Mouse (Mus musculus) neural tube, embryonic 11.5 days (tissue): ENCODE data around the gene Lpin1. TPM values are rescaled to one million over a fixed set of nuclear protein-coding genes. Genes with fewer than 3 reads are reported as not detected.

Source experiments
- ATAC-seq: fragments of 200-750 bp; cut with Nextera tagmentation; 2 replicates; pipeline ENCODE4 v1.8.0; 2017; ENCODE audit warnings: moderate number of reproducible peaks, mild to moderate bottlenecking, moderate TSS enrichment, moderate library complexity; ENCODE audit not compliant: insufficient read depth, low FRiP score, low TSS enrichment
- DNase-seq: peaks from one replicate; pipeline ENCODE4 v3.0.0-alpha.2; 2015; ENCODE audit warnings: low spot score
- H3K27ac ChIP-seq: fragments of 300-500 bp; sonication (generic); 2 replicates; pipeline ENCODE4 v1.5.1; 2014; ENCODE audit warnings: low read depth, mild to moderate bottlenecking, low read length
- H3K27me3 ChIP-seq: fragments of 300-500 bp; sonication (generic); 2 replicates; pipeline ENCODE4 v1.6.1; 2014; ENCODE audit warnings: mild to moderate bottlenecking, low read length, mixed read lengths; ENCODE audit not compliant: control insufficient read depth, insufficient read depth
- H3K36me3 ChIP-seq: fragments of 300-500 bp; sonication (generic); 2 replicates; pipeline ENCODE4 v1.6.1; 2014; ENCODE audit warnings: mild to moderate bottlenecking, low read length, moderate library complexity, mixed read lengths; ENCODE audit not compliant: control insufficient read depth, insufficient read depth
- H3K4me1 ChIP-seq: fragments of 300-500 bp; sonication (generic); 2 replicates; pipeline ENCODE4 v1.6.1; 2014; ENCODE audit warnings: low read length, mixed read lengths; ENCODE audit not compliant: control insufficient read depth, insufficient read depth
- H3K4me2 ChIP-seq: fragments of 300-500 bp; sonication (generic); 2 replicates; pipeline ENCODE4 v1.6.1; 2014; ENCODE audit warnings: low read depth, mild to moderate bottlenecking, moderate library complexity
- H3K4me3 ChIP-seq: fragments of 300-500 bp; sonication (generic); 2 replicates; pipeline ENCODE4 v1.5.1; 2014; ENCODE audit warnings: low read depth, low read length
- H3K9ac ChIP-seq: fragments of 300-500 bp; sonication (generic); 2 replicates; pipeline ENCODE4 v1.6.1; 2014; ENCODE audit warnings: mild to moderate bottlenecking, low read length
- H3K9me3 ChIP-seq: fragments of 300-500 bp; sonication (generic); 2 replicates; pipeline ENCODE4 v1.6.1; 2016; ENCODE audit warnings: low read length; ENCODE audit not compliant: control insufficient read depth
- WGBS: fragments of 180-500 bp; shearing (Covaris S2); extraction: QIAGEN DNeasy Blood & Tissue Kit; methylation state at CpG from one replicate; pipeline ENCODE4 v1.1.7; 2014; 5-methylcytosine and 5-hydroxymethylcytosine counted together
- polyA plus RNA-seq: library from polyadenylated mRNA; unstranded; fragments of >200 nt; fragmentation: Nextera tagmentation; extraction: Ambion mirVana; gene quantifications from 2 replicates; pipeline ENCODE4 v1.2.1, GENCODE M21; 2014

Gene Lpin1
- 10.8 and 12.0 TPM in 2 replicates for polyA plus RNA-seq

- Histone ChIP-seq H3K9ac (no peak within 1 kb of the TSS), H3K4me2 (no peak within 1 kb of the TSS), H3K9me3 (no peaks in the 10 kb centered on the region), H3K27me3 (no peaks in the 10 kb centered on the region), H3K4me1 (no peaks in the 10 kb centered on the region), H3K36me3 (no peaks in the 10 kb centered on the region), H3K4me3 (no peak within 1 kb of the TSS), H3K27ac (no peak within 1 kb of the TSS)
- 83% methylated on average over 2 of the region's 2 CpGs for WGBS
- DNase-seq (no peak), ATAC-seq (no peak)
Observed at GRCm38 (mm10) chr12:16610936-16611335, at the start of gene Lpin1. TSS of gene Lpin1 (minus strand) at chr12:16610966.

GRCm38 (mm10) chr12:16656906-16657875, 46.4 kb upstream of the Lpin1 start:
- no peak overlapping the region for H3K4me2 ChIP-seq
- no peak overlapping the region for H3K9ac ChIP-seq
- H3K9me3 ChIP-seq: no peaks in the 10 kb centered on the region
- 82% methylated on average over 5 of the region's 5 CpGs for WGBS
- DNase-seq (no peak), ATAC-seq (no peak)
- H3K36me3 ChIP-seq: no peaks in the 10 kb centered on the region
- 0 out of 2 replicates have a peak, but pooled peaks cover 6% of the 10 kb centered on the region for H3K4me1 ChIP-seq
- H3K27me3 ChIP-seq: peaks cover 29% of the 10 kb centered on the region
- H3K27ac ChIP-seq: no peak overlapping the region
- no peak overlapping the region for H3K4me3 ChIP-seq

GRCm38 (mm10) chr12:16655604-16656003, 44.8 kb upstream of the Lpin1 start:
- H3K27ac ChIP-seq: no peak overlapping the region
- DNase-seq (no peak), ATAC-seq (no peak)
- H3K4me3 ChIP-seq: no peak overlapping the region
- H3K4me1 ChIP-seq: 0 out of 2 replicates have a peak, but pooled peaks cover 6% of the 10 kb centered on the region
- 78% methylated on average over 4 of the region's 4 CpGs for WGBS
- H3K9me3 ChIP-seq: no peaks in the 10 kb centered on the region
- H3K36me3 ChIP-seq: no peaks in the 10 kb centered on the region
- peaks cover 29% of the 10 kb centered on the region for H3K27me3 ChIP-seq
- H3K4me2 ChIP-seq: no peak overlapping the region
- H3K9ac ChIP-seq: no peak overlapping the region

- Histone ChIP-seq H3K4me1 (0 out of 2 replicates have a peak, but pooled peaks cover 6% of the 10 kb centered on the region), H3K9ac (no peak within 1 kb of the TSS), H3K36me3 (no peaks in the 10 kb centered on the region), H3K27ac (no peak within 1 kb of the TSS), H3K4me2 (peak within 1 kb of the TSS; percentile 25), H3K9me3 (no peaks in the 10 kb centered on the region), H3K4me3 (no peak within 1 kb of the TSS), H3K27me3 (peaks cover 29% of the 10 kb centered on the region)
- DNase-seq (peak; percentile 71), ATAC-seq (peak; percentile 71; the same call in 1 of the 2 replicates)
- 7% methylated on average over 58 of the region's 58 CpGs for WGBS
Observed at GRCm38 (mm10) chr12:16653332-16654093, 42.7 kb upstream of the Lpin1 start, which contains the start of gene Ntsr2. TSS of gene Ntsr2 (plus strand) at chr12:16653382.

GRCm38 (mm10) chr12:16649819-16650218, 39.1 kb upstream of the Lpin1 start:
- Histone ChIP-seq H3K4me2 (no peak overlapping the region), H3K36me3 (no peaks in the 10 kb centered on the region), H3K27ac (no peak overlapping the region), H3K9ac (no peak overlapping the region), H3K9me3 (no peaks in the 10 kb centered on the region), H3K4me3 (no peak overlapping the region), H3K27me3 (peaks cover 21% of the 10 kb centered on the region), H3K4me1 (0 out of 2 replicates have a peak, but pooled peaks cover 6% of the 10 kb centered on the region)
- 87% methylated on average over 6 of the region's 6 CpGs for WGBS
- no peak for ATAC-seq
- no peak for DNase-seq

GRCm38 (mm10) chr12:16648273-16648672, 37.5 kb upstream of the Lpin1 start:
- Histone ChIP-seq H3K4me1 (0 out of 2 replicates have a peak, but pooled peaks cover under 1% of the 10 kb centered on the region), H3K27ac (no peak overlapping the region), H3K4me3 (no peak overlapping the region), H3K36me3 (no peaks in the 10 kb centered on the region), H3K9me3 (no peaks in the 10 kb centered on the region), H3K4me2 (no peak overlapping the region), H3K27me3 (peaks cover 6% of the 10 kb centered on the region), H3K9ac (no peak overlapping the region)
- WGBS: 88% methylated on average over 6 of the region's 6 CpGs
- no peak for ATAC-seq
- no peak for DNase-seq

- WGBS: 50% methylated on average over 9 of the region's 9 CpGs
- Histone ChIP-seq H3K27me3 (no peaks in the 10 kb centered on the region), H3K9ac (no peak overlapping the region), H3K9me3 (no peaks in the 10 kb centered on the region), H3K36me3 (no peaks in the 10 kb centered on the region), H3K4me1 (no peaks in the 10 kb centered on the region), H3K4me3 (no peak overlapping the region), H3K4me2 (no peak overlapping the region), H3K27ac (no peak overlapping the region)
- ATAC-seq (no peak), DNase-seq (no peak)
Observed at GRCm38 (mm10) chr12:16646780-16647409, 36.1 kb upstream of the Lpin1 start.

- Histone ChIP-seq H3K9ac (no peak overlapping the region), H3K4me1 (no peaks in the 10 kb centered on the region), H3K4me2 (no peak overlapping the region), H3K4me3 (no peak overlapping the region), H3K27ac (no peak overlapping the region), H3K36me3 (no peaks in the 10 kb centered on the region), H3K27me3 (no peaks in the 10 kb centered on the region), H3K9me3 (no peaks in the 10 kb centered on the region)
- DNase-seq: no peak
- 62% methylated on average over 8 of the region's 8 CpGs for WGBS
- ATAC-seq: no peak
Observed at GRCm38 (mm10) chr12:16644698-16645097, 33.9 kb upstream of the Lpin1 start.
